ENCODE assay signal across 12 mouse cellular contexts in the genomic region with DNA sequence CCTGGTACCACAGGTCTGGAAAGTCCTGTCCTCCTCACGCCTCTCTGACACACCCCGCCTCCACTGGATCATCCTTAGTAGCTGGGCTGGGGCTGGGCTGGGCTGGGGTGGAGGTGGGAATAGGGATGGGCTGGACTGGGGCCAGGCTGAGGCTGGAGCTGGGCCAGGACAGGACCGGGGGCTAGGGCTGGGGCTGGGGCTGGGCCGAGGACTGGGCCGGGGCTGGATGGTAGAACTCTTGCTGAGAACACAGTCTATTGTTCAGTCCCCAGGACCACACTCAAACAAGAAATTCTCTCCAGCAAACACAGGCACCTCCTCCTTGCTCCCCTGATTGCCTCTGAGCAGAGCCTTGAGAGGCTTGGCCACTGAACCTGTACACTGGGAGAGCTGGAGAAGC. TPM values are rescaled to one million over a fixed set of nuclear protein-coding genes. Genes with fewer than 3 reads are reported as not detected.
DNase-seq lines count a peak whose midpoint lies in the region; ATAC-seq and TF ChIP-seq lines count a peak whose summit lies in the region.
"Had no signal": no experiment of that assay in that cellular context is flagged by ENCODE, and none has a peak within 500 bp of the region (broad histone marks: within the 10 kb centered on the region; RNA-seq: fewer than 3 reads in every experiment).

No protein-coding gene starts in this region.

- no peak for TF ChIP-seq CTCF in lung, adult 2 months (IDR thresholded peaks at IDR 0.05; ENCODE audit: insufficient read depth, low read length)
- TF ChIP-seq CTCF in gastrocnemius, adult 2 months (IDR thresholded peaks at IDR 0.05), result no peak

- 0 out of 2 replicates have a peak overlapping the region, but pooled peaks have one; percentile 18 for H3K9ac ChIP-seq in heart, embryonic 12.5 days
- H3K9ac ChIP-seq in lung, embryonic 15.5 days, result no peak overlapping the region
- H3K9ac ChIP-seq in intestine, embryonic 15.5 days, result no peak overlapping the region
- no peak overlapping the region for H3K9ac ChIP-seq in stomach, embryonic 14.5 days (replicated peaks; ENCODE audit: low read depth, low read length)

- peak overlapping the region; percentile 17; the same call in 1 of the 2 replicates for H3K27ac ChIP-seq in heart, embryonic 12.5 days (ENCODE audit: poor library complexity, severe bottlenecking)
- H3K27ac ChIP-seq in lung, embryonic 15.5 days, result peak overlapping the region; percentile 63
- H3K27ac ChIP-seq in intestine, embryonic 15.5 days, result peak overlapping the region; percentile 93
- H3K27ac ChIP-seq in stomach, embryonic 14.5 days (ENCODE audit: low read length), result peak overlapping the region; percentile 68
- H3K27ac ChIP-seq in gastrocnemius, adult 2 months, result no peak overlapping the region

- H3K36me3 ChIP-seq in heart, embryonic 12.5 days, result no peaks in the 10 kb centered on the region
- H3K36me3 ChIP-seq in lung, embryonic 15.5 days, result no peaks in the 10 kb centered on the region
- no peaks in the 10 kb centered on the region for H3K36me3 ChIP-seq in intestine, embryonic 15.5 days
- no peaks in the 10 kb centered on the region for H3K36me3 ChIP-seq in stomach, embryonic 14.5 days (ENCODE audit: control insufficient read depth, insufficient read depth, low read length)

- no peak overlapping the region for H3K4me3 ChIP-seq in heart, embryonic 12.5 days
- H3K4me3 ChIP-seq in lung, embryonic 15.5 days, result no peak overlapping the region
- H3K4me3 ChIP-seq in lung, adult 2 months (replicated peaks; ENCODE audit: extremely low read depth, low read depth, low read length), result no peak overlapping the region
- H3K4me3 ChIP-seq in intestine, embryonic 15.5 days (replicated peaks), result no peak overlapping the region
- H3K4me3 ChIP-seq in stomach, embryonic 14.5 days (ENCODE audit: low read depth, low read length), result no peak overlapping the region
- no peak overlapping the region for H3K4me3 ChIP-seq in gastrocnemius, adult 2 months

- H3K4me2 ChIP-seq in heart, embryonic 12.5 days, result no peak overlapping the region
- H3K4me2 ChIP-seq in lung, embryonic 15.5 days, result no peak overlapping the region
- no peak overlapping the region for H3K4me2 ChIP-seq in intestine, embryonic 15.5 days (replicated peaks)
- no peak overlapping the region for H3K4me2 ChIP-seq in stomach, embryonic 14.5 days (replicated peaks; ENCODE audit: low read depth, low read length)

- intact Hi-C loops in heart, postnatal 14 days (cut with DNase I), result no loop called here
- intact Hi-C loops in gastrocnemius, adult 2 months (cut with DNase I), result no loop called here

- WGBS in heart, embryonic 12.5 days, result 71% methylated on average over 5 of the region's 5 CpGs
- 38% methylated on average over 5 of the region's 5 CpGs for WGBS in lung, embryonic 15.5 days
- WGBS in lung, adult 2 months, result 52% methylated on average over 5 of the region's 5 CpGs
- WGBS in intestine, embryonic 15.5 days, result 35% methylated on average over 5 of the region's 5 CpGs
- 33% methylated on average over 5 of the region's 5 CpGs for WGBS in stomach, embryonic 14.5 days

- no peak for TF ChIP-seq POLR2A in lung, adult 2 months (IDR thresholded peaks at IDR 0.05; ENCODE audit: borderline replicate concordance, extremely low read depth, low read depth, low read length)

- H3K9me3 ChIP-seq in heart, embryonic 12.5 days (replicated peaks), result no peaks in the 10 kb centered on the region
- H3K9me3 ChIP-seq in lung, embryonic 15.5 days, result no peaks in the 10 kb centered on the region
- H3K9me3 ChIP-seq in intestine, embryonic 15.5 days, result no peaks in the 10 kb centered on the region
- H3K9me3 ChIP-seq in stomach, embryonic 14.5 days (ENCODE audit: control insufficient read depth, low read depth, low read length), result no peaks in the 10 kb centered on the region

- ATAC-seq in heart, embryonic 12.5 days (ENCODE audit: insufficient number of reproducible peaks, low FRiP score), result peak; percentile 43; the same call in 1 of the 2 replicates
- ATAC-seq in lung, embryonic 15.5 days (ENCODE audit: borderline replicate concordance, extremely low read depth, low FRiP score, low TSS enrichment), result 0 out of 2 replicates have a peak, but pooled peaks have one; percentile 12
- peak; percentile 46 for ATAC-seq in intestine, embryonic 15.5 days
- no peak for ATAC-seq in stomach, embryonic 14.5 days (ENCODE audit: insufficient number of reproducible peaks, insufficient read depth, low FRiP score, low read depth)

- no peaks in the 10 kb centered on the region for H3K27me3 ChIP-seq in heart, embryonic 12.5 days (replicated peaks)
- H3K27me3 ChIP-seq in lung, embryonic 15.5 days, result no peaks in the 10 kb centered on the region
- H3K27me3 ChIP-seq in intestine, embryonic 15.5 days (replicated peaks), result no peaks in the 10 kb centered on the region
- H3K27me3 ChIP-seq in stomach, embryonic 14.5 days (ENCODE audit: control insufficient read depth, insufficient read depth, low read length), result no peaks in the 10 kb centered on the region

- peaks cover 47% of the 10 kb centered on the region for H3K4me1 ChIP-seq in heart, embryonic 12.5 days (replicated peaks)
- H3K4me1 ChIP-seq in lung, embryonic 15.5 days, result peaks cover 35% of the 10 kb centered on the region
- peaks cover 15% of the 10 kb centered on the region for H3K4me1 ChIP-seq in lung, adult 2 months (ENCODE audit: control insufficient read depth, insufficient read depth, low read length)
- H3K4me1 ChIP-seq in intestine, embryonic 15.5 days (replicated peaks), result peaks cover 47% of the 10 kb centered on the region
- peaks cover 33% of the 10 kb centered on the region; the same call in 1 of the 2 replicates for H3K4me1 ChIP-seq in stomach, embryonic 14.5 days (ENCODE audit: control insufficient read depth, insufficient read depth, low read length)

- DNase-seq in heart, postnatal 14 days, result no peak
- no peak for DNase-seq in lung, adult 2 months
- DNase-seq in ovary, postnatal 10 days (ENCODE audit: low spot score), result no peak
- no peak for DNase-seq in gastrocnemius, adult 2 months
- DNase-seq: kidney, adult 8-10 months; layer of hippocampus, adult 9-11 months; right cerebral cortex, postnatal 25 days; thymus, adult 18-20 months had no signal

RNA-seq across cellular contexts. Expression of a gene that starts 27.5 kb away (rescaled TPM):
- polyA plus RNA-seq in heart, embryonic 12.5 days (2016; fragmentation: Nextera tagmentation; extraction: Ambion mirVana), result 13.2 and 14.2 TPM in 2 replicates
- total RNA-seq in heart, postnatal 14 days (2021), result 10 to 100 TPM; 81.0 to 82.1 TPM
- polyA plus RNA-seq in lung, embryonic 15.5 days (2015; fragmentation: Nextera tagmentation; extraction: Ambion mirVana), result 13.3 and 13.6 TPM in 2 replicates
- 20.6 and 24.5 TPM in 2 replicates for polyA plus RNA-seq in lung, adult 2 months (2012; rRNA removed)
- polyA plus RNA-seq in intestine, embryonic 15.5 days (2015; fragmentation: Nextera tagmentation; extraction: Ambion mirVana), result 22.7 and 25.8 TPM in 2 replicates
- 10.3 and 10.4 TPM in 2 replicates for polyA plus RNA-seq in stomach, embryonic 14.5 days (2014; fragmentation: Nextera tagmentation; extraction: Ambion mirVana)
- total RNA-seq in gastrocnemius, adult 2 months (2021), result 100 to 1,000 TPM; 150 to 203 TPM

RNA-seq across cellular contexts. Expression of a gene that starts 32.8 kb away (rescaled TPM):
- polyA plus RNA-seq in heart, embryonic 12.5 days (2016; fragmentation: Nextera tagmentation; extraction: Ambion mirVana), result 8.8 and 9.2 TPM in 2 replicates
- total RNA-seq in heart, postnatal 14 days (2021), result 10 to 100 TPM; 22.0 to 22.3 TPM
- polyA plus RNA-seq in lung, embryonic 15.5 days (2015; fragmentation: Nextera tagmentation; extraction: Ambion mirVana), result 10.9 and 11.4 TPM in 2 replicates
- 6.7 and 12.0 TPM in 2 replicates for polyA plus RNA-seq in lung, adult 2 months (2012; rRNA removed)
- polyA plus RNA-seq in intestine, embryonic 15.5 days (2015; fragmentation: Nextera tagmentation; extraction: Ambion mirVana), result 9.1 and 9.6 TPM in 2 replicates
- 17.6 and 19.2 TPM in 2 replicates for polyA plus RNA-seq in stomach, embryonic 14.5 days (2014; fragmentation: Nextera tagmentation; extraction: Ambion mirVana)
- 1 to 10 TPM; 6.8 to 8.5 TPM for total RNA-seq in gastrocnemius, adult 2 months (2021)
